Mouse (Mus musculus) kidney, embryonic 14.5 days (tissue): Measurements from ENCODE around the gene Ylpm1. TPM values are rescaled to one million over a fixed set of nuclear protein-coding genes. Genes with fewer than 3 reads are reported as not detected.

Source experiments
- ATAC-seq: fragments of 200-750 bp; cut with Nextera tagmentation; 2 replicates; pipeline ENCODE4 v1.8.0; 2017; ENCODE audit warnings: moderate number of reproducible peaks, mild to moderate bottlenecking, moderate TSS enrichment, moderate library complexity; ENCODE audit not compliant: low FRiP score, low TSS enrichment
- H3K27ac ChIP-seq: fragments of 300-500 bp; sonication (generic); 2 replicates; pipeline ENCODE4 v1.5.1; 2014; ENCODE audit warnings: low read depth, mild to moderate bottlenecking, low read length, moderate library complexity, mixed read lengths
- H3K27me3 ChIP-seq: fragments of 300-500 bp; sonication (generic); 2 replicates; pipeline ENCODE4 v1.6.1; 2014; ENCODE audit warnings: mild to moderate bottlenecking, low read length; ENCODE audit not compliant: control insufficient read depth, insufficient read depth
- H3K36me3 ChIP-seq: fragments of 300-500 bp; sonication (generic); 2 replicates; pipeline ENCODE4 v1.6.1; 2014; ENCODE audit warnings: low read length, mixed read lengths; ENCODE audit not compliant: control insufficient read depth, insufficient read depth
- H3K4me1 ChIP-seq: fragments of 300-500 bp; sonication (generic); 2 replicates; pipeline ENCODE4 v1.6.1; 2014; ENCODE audit warnings: low read length, mixed read lengths; ENCODE audit not compliant: control insufficient read depth, insufficient read depth
- H3K4me2 ChIP-seq: fragments of 300-500 bp; sonication (generic); replicated peaks from 2 replicates; pipeline ENCODE4 v1.6.1; 2014; ENCODE audit warnings: low read depth, mild to moderate bottlenecking, low read length
- H3K4me3 ChIP-seq: fragments of 300-500 bp; sonication (generic); 2 replicates; pipeline ENCODE4 v1.5.1; 2014; ENCODE audit warnings: mild to moderate bottlenecking, low read length
- H3K9ac ChIP-seq: fragments of 300-500 bp; sonication (generic); 2 replicates; pipeline ENCODE4 v1.6.1; 2014; ENCODE audit warnings: low read depth, mild to moderate bottlenecking, low read length, moderate library complexity
- H3K9me3 ChIP-seq: fragments of 300-500 bp; sonication (generic); 2 replicates; pipeline ENCODE4 v1.6.1; 2016; ENCODE audit warnings: low read length; ENCODE audit not compliant: control insufficient read depth
- WGBS: fragments of 180-500 bp; shearing (Covaris S2); extraction: QIAGEN DNeasy Blood & Tissue Kit; methylation state at CpG from one replicate; pipeline ENCODE4 v1.1.7; 2014; 5-methylcytosine and 5-hydroxymethylcytosine counted together
- polyA plus RNA-seq: library from polyadenylated mRNA; unstranded; fragments of >200 nt; fragmentation: Nextera tagmentation; extraction: Ambion mirVana; gene quantifications from 2 replicates; pipeline ENCODE4 v1.2.1, GENCODE M21; 2014

Gene Ylpm1
- polyA plus RNA-seq, 1 experiment from 2014 or later, result 47.0 TPM

DNA sequence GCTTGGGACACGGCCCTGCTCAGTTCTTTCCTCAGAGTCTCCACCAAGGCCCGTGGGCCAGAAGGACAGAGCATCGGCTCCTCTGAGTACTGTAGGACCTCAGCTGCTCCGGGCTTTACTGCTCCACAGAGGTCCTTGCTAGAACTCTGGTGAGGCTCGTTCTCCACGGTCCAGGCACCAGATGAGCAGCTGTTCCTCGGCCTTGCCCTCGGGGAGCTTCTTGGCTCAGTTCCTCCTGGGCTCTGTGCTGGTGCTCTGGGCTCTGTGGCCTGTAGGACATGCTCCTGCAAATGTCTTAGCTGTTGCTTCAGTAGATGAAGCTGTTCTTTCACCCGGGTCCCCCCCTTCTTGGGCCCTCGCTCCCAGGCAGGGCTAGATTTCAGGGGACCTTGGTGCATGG is 98.6 kb downstream of the Ylpm1 start:
- H3K27me3 ChIP-seq, result no peaks in the 10 kb centered on the region
- no peaks in the 10 kb centered on the region for H3K9me3 ChIP-seq
- WGBS, result 77% methylated on average over 10 of the region's 10 CpGs
- H3K4me1 ChIP-seq, result 0 out of 2 replicates have a peak, but pooled peaks cover 2% of the 10 kb centered on the region
- H3K4me2 ChIP-seq, result no peak overlapping the region
- no peak overlapping the region for H3K4me3 ChIP-seq
- no peak overlapping the region for H3K27ac ChIP-seq
- H3K9ac ChIP-seq, result no peak overlapping the region
- ATAC-seq, result no peak
- H3K36me3 ChIP-seq, result no peaks in the 10 kb centered on the region

DNA sequence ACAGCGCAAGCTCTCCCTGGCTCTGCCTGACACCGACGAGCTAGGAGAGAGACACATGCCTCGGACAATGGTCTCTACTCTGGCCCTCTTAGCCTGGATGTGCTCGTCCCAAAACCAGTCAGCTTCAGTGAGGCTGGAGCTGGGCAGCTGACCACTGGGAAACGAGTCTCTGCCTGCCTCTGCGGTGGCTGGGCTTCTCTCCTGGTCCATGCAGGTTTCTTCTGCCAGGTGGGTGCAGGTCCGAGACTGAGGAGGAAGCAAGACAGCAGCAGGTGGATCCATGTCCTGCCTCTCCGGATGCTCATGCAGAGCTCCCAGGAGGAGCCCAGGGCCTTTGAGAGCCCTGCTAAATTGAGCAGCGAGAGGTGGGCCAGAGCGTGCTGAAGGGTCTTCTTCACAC is 99.0 kb downstream of the Ylpm1 start:
- no peaks in the 10 kb centered on the region for H3K9me3 ChIP-seq

DNA sequence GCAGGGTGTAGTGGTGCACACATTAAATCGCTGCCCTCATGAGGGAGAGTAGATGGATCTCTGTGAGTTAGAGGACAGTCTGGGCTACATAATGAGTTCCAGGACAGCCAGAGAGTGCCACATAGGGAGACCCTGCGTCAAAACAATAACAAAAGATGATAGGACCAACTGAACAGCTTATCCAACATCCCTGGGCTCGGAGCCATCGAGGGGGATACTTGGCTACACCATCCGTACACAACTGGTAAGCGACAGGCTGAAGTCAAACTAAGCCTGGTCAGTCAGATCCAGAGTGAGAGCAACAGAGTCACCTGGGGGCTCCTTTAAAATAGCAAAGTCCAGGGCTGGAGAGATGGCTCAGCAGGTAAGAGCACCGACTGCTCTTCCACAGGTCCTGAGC is 99.7 kb downstream of the Ylpm1 start:
- Histone ChIP-seq H3K4me1 (0 out of 2 replicates have a peak, but pooled peaks cover 2% of the 10 kb centered on the region), H3K4me3 (no peak overlapping the region), H3K27me3 (no peaks in the 10 kb centered on the region), H3K36me3 (no peaks in the 10 kb centered on the region), H3K9ac (no peak overlapping the region), H3K4me2 (no peak overlapping the region), H3K27ac (no peak overlapping the region), H3K9me3 (no peaks in the 10 kb centered on the region)
- no peak for ATAC-seq
- WGBS, result 85% methylated on average over 7 of the region's 7 CpGs

More for the DNA sequence above, 99.0 kb downstream of the Ylpm1 start:
- Histone ChIP-seq H3K27me3 (no peaks in the 10 kb centered on the region), H3K9ac (no peak overlapping the region), H3K4me1 (0 out of 2 replicates have a peak, but pooled peaks cover 2% of the 10 kb centered on the region), H3K36me3 (no peaks in the 10 kb centered on the region), H3K4me3 (no peak overlapping the region), H3K27ac (no peak overlapping the region), H3K4me2 (no peak overlapping the region)
- 88% methylated on average over 11 of the region's 11 CpGs for WGBS
- no peak for ATAC-seq

DNA sequence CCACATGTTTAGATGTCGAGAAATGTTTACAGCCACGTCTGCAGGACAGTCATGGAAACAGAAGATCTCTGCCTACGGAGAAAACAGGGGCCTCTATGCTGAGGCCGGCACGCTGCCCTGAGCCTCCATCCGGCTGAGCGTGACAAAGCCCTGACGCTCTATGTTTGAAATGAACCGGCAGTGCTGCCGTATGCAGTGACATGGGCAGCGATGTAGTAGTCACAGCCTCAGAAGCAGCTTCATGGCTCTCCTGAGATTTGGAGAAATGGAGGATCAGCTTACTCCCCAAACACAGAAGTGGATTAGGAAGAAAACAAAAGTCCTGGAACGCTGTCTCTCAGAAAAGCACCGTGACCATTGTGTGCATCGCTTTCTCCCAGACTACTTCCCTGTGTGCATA is 104.9 kb downstream of the Ylpm1 start:
- Histone ChIP-seq H3K27ac (no peak overlapping the region), H3K4me3 (no peak overlapping the region), H3K36me3 (no peaks in the 10 kb centered on the region), H3K9me3 (no peaks in the 10 kb centered on the region), H3K27me3 (no peaks in the 10 kb centered on the region), H3K4me2 (peak overlapping the region; percentile 17; the same call in 1 of the 2 replicates), H3K4me1 (peaks cover 3% of the 10 kb centered on the region; the same call in 1 of the 2 replicates), H3K9ac (no peak overlapping the region)
- 21% methylated on average over 14 of the region's 14 CpGs for WGBS
- no peak for ATAC-seq

DNA sequence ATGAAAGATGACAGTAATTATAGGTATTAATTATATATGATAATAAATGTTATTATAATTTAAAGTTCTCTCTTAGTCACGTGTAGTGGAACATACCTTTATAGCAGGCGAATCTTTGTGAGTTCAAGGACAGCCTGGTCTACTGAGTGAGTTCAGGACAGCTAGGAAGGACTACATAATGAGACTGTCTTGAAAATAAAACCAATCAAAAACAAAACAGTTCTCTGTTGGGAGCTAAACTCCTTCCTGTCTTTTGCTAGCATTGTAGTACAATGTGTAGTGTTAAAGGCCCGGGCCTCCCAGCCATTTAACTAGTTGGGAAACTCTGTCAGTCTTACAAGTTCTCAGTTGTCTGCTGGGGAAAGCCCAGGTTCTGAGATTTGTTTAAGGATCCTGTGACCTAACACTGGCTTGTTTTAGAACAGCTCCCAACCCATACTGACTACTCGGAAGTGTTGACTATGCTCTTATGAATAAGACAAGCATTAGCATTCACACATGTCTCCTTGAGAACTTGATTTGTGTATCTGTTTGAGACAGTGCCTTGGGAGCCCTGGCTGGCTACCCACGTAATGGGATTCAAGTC is 105.5 kb downstream of the Ylpm1 start:
- no peak overlapping the region for H3K27ac ChIP-seq
- no peak overlapping the region for H3K4me2 ChIP-seq
- no peaks in the 10 kb centered on the region for H3K9me3 ChIP-seq
- no peak overlapping the region for H3K9ac ChIP-seq
- H3K36me3 ChIP-seq, result no peaks in the 10 kb centered on the region
- WGBS, result 75% methylated on average over 5 of the region's 5 CpGs
- peaks cover 3% of the 10 kb centered on the region; the same call in 1 of the 2 replicates for H3K4me1 ChIP-seq
- no peak overlapping the region for H3K4me3 ChIP-seq
- ATAC-seq, result no peak
- H3K27me3 ChIP-seq, result no peaks in the 10 kb centered on the region

DNA sequence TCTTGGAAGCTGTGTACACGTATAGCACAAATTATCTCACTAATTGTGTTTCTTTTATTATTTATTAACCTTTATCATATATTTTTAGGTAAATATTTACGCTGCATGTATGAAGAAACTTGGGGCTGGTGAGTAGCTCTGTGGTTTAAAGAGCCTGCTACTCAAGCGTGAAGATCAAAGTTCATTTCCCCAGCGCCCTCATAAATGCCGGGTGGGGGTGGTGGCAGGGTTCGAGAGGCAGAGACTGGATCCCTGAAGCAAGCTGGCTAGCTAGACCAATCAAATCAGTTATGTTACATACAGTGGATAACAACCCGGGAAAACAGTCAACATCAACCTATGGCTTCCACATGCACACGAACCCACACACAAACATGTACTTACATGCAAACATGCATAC is 107.0 kb downstream of the Ylpm1 start:
- Histone ChIP-seq H3K27me3 (no peaks in the 10 kb centered on the region), H3K9ac (no peak overlapping the region), H3K4me2 (no peak overlapping the region), H3K9me3 (no peaks in the 10 kb centered on the region), H3K36me3 (no peaks in the 10 kb centered on the region), H3K27ac (no peak overlapping the region), H3K4me3 (no peak overlapping the region), H3K4me1 (peaks cover 3% of the 10 kb centered on the region; the same call in 1 of the 2 replicates)
- ATAC-seq, result no peak
- WGBS, result 51% methylated on average over 8 of the region's 8 CpGs

DNA sequence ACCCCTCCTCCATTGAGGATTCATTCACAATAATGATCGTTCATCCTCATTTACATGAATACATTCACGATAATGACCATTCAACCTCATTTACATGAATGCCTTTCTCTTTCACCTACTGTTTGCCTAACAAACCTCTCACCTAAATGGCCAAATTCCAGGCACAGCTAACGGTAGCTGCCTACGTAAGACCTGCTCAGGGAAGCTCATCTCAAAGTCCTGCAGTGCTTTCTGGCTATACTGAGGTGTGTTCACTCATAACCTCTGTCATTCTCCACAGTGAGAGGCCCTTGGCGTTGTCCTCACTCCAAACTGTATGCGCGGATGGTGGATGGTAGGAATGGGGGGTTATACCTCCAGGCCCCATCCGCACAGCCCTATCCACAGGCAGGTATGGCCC is 108.7 kb downstream of the Ylpm1 start:
- Histone ChIP-seq H3K27ac (no peak overlapping the region), H3K4me3 (no peak overlapping the region), H3K36me3 (no peaks in the 10 kb centered on the region), H3K9me3 (no peaks in the 10 kb centered on the region), H3K4me2 (no peak overlapping the region), H3K27me3 (no peaks in the 10 kb centered on the region), H3K4me1 (peaks cover 7% of the 10 kb centered on the region; the same call in 1 of the 2 replicates), H3K9ac (no peak overlapping the region)
- 86% methylated on average over 8 of the region's 8 CpGs for WGBS
- ATAC-seq, result no peak

DNA sequence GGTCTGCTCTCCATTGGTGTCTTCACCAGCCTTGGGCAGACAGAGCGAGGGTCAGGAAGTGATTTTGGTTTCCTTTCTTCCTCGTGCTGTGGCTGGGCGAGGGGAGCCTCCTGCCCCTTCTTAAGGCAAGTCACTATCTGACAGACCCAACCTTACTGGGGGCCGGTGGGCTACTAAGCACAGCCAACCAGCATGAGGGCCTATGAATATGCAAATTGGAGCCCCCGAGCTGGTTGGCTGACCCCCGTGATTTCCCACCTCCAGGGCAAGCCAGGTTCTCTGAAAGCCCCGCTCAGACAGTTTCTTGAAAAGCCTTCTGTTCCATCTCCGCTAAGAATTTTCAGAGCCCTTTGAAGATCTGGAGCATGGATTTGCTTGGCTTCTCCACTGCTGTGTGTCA is 110.2 kb downstream of the Ylpm1 start:
- Histone ChIP-seq H3K9ac (peak overlapping the region; percentile 8; the same call in 1 of the 2 replicates), H3K9me3 (no peaks in the 10 kb centered on the region), H3K4me1 (peaks cover 11% of the 10 kb centered on the region; the same call in 1 of the 2 replicates), H3K27me3 (no peaks in the 10 kb centered on the region), H3K4me2 (peak overlapping the region; percentile 30), H3K36me3 (no peaks in the 10 kb centered on the region), H3K27ac (no peak overlapping the region), H3K4me3 (no peak overlapping the region)
- ATAC-seq, result no peak; the same call in 1 of the 2 replicates
- 2% methylated on average over 8 of the region's 8 CpGs for WGBS

- Histone ChIP-seq H3K4me2 (no peak overlapping the region), H3K27me3 (no peaks in the 10 kb centered on the region), H3K4me1 (peaks cover 28% of the 10 kb centered on the region), H3K4me3 (no peak overlapping the region), H3K36me3 (no peaks in the 10 kb centered on the region; the same call in 1 of the 2 replicates), H3K27ac (no peak overlapping the region), H3K9me3 (no peaks in the 10 kb centered on the region), H3K9ac (no peak overlapping the region)
- 73% methylated on average over 3 of the region's 3 CpGs for WGBS
- ATAC-seq, result no peak
Measured at GRCm38 (mm10) chr12:85108643-85109042, 112.5 kb downstream of the Ylpm1 start.
